Mouse (Mus musculus) cortical plate, adult 2 months (tissue): ENCODE data around the gene Plekhg2.

ENCODE experiments used
- CTCF ChIP-seq: fragments of 200-500 bp; IDR thresholded peaks from 2 replicates; pipeline ENCODE4 v1.5.1; 2011; ENCODE audit warnings: mild to moderate bottlenecking, control low read depth, low read length; ENCODE audit not compliant: insufficient read depth; ENCODE audit errors: extremely low read depth
- POLR2A ChIP-seq: fragments of 200-500 bp; IDR thresholded peaks from 2 replicates; pipeline ENCODE4 v1.6.1; 2011; ENCODE audit warnings: mild to moderate bottlenecking, low read length, control low read depth; ENCODE audit not compliant: insufficient read depth; ENCODE audit errors: extremely low read depth

- TF ChIP-seq POLR2A = no peak
- no peak for TF ChIP-seq CTCF
Measured at GRCm38 (mm10) chr7:28334534-28334933, 37.9 kb downstream of the Plekhg2 start.
